Mouse (Mus musculus) Muller cell, postnatal 12 days (primary cell): ENCODE measurements at regions not wholly inside any gene's neighbourhood (a gene's known extent, or its start where the extent isn't known, plus 50 kb on each side); places are given as distances from the start of the nearest gene placed in this dataset.

Experiments
- DNase-seq: peaks from one replicate; pipeline ENCODE4 v3.0.0-alpha.2; 2015; ENCODE audit errors: inconsistent ontology term

DNA sequence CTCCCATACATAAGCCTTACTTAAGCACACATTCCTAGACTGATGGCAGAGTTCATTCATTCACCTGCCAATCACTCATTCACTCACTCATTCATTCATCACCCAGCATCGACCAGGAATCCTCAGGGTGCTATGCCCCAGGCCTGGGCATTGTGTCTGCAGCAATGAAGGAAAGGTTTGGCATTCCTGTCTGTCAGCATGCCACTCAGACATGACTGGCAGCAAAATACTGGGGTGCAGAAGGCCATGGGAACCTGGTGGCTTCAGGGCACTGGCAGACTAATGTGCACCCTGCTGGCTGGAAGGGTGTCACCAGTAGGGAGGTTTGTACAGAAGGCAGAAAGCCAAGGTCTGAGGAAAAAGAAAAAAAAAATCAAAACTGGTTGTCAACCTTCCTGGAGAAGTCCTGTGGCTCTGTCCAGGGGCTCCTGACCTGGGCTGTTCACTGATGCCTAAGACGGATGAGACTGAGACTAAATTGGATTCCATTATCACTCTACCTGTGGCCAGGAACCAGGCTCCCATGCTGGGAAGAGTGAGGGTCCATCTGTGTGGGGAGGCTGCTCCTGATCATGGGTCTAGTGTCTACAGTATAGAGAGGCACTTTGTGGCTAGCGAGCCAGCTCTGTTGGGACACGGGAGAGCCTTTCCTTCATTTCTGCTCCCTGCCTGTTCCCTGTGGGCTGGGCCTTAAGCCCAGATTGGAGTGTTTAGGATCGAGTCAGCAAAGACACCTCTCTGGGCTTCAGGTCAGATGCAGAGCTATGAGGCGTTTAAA, 104.1 kb downstream of the Cstad start:
- DNase-seq, result no peak

DNA sequence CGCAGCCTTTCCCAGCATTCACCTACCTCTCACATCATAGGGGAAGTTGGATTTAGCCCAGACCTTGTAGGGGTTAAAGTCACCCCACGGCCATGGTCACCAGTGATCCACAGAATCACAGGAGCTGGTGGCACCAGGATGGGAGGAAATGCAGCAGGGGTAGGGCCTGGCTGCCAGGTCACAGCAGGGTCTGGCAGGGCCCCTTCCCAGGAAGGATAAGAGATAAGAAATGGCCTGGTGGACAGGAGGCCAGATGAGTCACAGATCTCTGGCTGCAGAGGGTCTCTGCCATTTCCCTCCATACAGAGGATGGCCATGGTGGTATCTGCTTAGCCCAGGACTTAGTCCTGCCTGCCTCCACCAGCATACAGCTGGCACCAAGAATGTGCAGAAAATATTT, 103.0 kb downstream of the Cstad start:
- no peak for DNase-seq

DNA sequence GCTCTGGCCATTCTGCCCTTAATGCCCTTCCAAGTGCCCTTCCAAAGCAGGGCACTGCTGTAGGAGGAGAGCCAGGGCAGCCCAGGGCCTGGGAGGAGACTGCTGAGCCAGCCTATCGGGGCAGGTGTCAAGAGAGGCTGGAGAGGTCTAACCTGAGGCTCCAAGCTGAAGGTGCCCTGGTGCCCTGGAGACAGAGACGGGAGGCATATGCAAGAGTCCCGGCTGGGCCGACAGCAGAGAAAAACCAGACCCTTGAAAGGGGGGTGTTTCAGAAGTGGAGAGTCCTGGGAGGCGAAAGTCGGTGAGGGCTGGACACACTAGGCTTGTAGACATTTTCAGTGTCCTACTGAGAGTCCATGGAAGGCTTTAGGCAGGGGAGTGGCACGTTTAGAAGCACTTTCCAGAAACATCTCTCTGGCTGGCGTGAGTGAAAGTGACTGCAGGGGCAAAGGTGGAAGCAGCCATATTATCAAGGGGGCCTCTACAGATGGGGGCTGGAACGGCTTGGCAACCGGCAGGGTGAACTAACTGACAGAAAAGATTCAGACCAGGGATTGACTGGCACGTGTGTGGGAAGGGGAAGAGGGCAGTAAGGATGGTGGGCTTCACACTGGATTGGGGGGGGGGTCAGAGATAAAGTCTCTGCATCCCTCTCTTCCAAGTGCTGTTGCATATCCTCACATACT, 101.1 kb downstream of the Cstad start:
- DNase-seq, result no peak

DNA sequence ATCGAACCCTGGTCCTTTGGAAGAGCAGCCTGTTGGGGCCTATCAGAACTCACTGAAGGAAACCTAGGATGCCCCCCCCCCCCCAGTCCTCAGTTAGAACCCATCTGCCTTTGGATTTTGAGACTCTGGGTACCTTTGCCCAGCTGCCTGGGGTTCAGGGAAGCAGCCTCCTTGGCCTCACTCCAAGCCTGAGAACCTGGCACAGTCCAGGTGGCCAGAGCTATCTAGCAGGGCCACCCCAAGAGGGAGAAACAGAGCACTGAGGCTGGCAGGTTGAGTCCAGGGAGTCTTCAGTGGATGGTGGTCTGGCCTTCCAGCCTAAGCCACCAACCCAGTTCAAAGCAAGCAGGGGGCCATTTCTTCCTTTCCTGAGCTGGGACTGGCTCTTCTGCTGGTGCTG, 100.2 kb downstream of the Cstad start:
- DNase-seq, result no peak

DNA sequence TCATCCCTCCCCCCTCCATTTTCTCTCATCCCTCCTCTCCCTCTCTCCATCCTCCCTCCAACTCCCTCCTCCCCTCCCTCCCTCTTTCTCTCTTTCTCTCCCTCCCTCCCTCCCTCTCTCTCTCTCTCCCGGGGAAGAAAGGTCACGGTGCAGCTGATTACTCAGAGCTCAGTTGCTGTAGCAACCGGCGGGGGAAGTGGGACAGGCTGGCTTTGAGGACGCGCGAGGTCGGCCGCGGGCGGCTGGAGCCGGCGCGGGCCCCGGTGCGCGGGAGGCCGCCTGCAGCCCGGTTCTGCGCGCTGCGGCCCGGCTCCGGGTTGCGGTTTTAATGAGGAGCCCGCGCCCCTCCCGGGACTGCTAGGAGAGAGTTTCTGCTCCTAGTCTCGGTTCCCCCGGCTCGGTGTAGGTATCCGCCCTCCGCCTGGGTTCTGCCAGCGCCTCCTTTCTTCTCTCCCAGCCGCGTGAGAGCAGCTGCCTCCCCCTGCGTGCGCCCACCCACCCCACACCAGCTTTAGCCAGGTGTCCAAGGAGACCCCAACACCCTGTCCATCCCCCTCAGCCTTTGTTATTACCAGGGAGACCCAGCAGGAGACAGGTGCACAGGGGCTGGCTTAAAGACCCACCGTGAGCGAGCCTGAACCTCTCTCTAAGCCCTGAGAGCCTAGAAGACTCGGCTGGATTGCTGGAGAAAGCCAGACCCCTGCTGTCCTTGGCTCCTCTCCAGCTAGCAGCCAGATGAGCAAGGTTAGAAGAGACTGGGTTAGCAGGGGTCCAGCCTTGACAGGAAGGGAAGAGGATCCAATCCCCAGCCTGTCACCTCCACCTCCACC, 98.6 kb downstream of the Cstad start:
- DNase-seq, result peak; percentile 96

DNA sequence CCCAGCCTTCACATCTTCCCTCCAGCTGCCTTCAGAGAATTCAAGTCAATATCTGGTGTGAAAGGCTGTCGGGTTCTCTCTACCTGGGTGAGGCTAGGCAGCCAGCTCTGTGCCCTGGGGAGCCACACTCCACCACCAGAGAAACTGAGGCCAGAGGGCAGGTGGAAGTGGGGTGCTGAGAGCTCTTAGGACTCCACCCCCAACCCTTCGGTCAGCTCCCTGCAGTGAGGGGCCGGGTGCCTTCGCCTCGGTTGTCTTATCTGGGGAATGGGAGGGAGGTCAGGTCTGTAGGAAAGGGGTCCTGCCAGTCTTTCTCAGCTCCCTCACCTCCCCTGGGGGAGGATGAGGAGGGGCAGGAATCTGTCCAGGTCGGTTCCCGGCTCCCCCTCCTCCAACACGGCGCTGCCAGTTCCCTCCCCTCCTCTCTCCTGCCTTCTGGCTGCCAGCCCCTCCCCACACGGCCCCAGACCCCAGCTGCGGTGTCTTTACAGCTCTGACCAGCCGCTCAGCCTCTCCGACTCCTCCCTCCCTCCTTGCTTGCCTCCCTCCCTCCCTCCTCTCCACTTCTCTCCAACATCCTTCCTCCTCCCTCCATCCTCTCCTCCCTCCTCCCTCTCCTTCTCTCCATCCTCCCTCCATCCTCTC, 97.8 kb downstream of the Cstad start:
- DNase-seq, result no peak

DNA sequence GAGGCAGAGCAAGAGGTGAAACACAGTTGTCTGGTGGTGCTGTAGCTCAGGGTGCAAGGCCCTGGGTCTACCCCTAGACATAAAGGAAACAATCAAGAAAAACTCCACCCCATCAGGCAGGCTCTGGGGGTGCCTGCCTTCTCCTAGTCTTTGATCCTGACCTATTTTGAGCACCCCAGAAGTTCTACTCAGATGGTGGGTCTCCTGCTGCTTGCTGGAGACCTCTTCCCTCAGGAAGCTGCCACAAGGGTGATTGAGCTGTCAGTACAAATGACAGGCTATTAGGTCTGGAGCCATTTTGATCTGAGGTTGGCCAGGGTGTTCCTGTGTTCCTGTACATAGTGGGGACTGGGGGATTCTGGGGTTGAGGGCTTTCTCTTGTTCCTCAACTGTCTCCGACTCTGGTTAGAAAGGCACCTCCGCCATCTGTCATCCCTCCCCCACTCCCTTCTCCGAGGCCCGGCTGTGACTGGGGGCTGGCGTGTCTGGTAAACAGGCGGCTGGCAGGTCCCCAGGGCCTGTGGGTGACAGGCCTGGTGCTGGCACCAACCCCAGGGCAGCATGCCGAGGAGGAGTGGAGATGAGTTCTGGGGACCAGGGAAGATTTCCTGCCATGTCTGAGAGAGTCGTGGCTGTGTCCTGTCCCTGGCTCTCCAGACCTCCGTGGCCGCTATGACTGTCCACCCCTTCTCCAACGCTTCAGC, 97.2 kb downstream of the Cstad start:
- DNase-seq, result peak; percentile 97

DNA sequence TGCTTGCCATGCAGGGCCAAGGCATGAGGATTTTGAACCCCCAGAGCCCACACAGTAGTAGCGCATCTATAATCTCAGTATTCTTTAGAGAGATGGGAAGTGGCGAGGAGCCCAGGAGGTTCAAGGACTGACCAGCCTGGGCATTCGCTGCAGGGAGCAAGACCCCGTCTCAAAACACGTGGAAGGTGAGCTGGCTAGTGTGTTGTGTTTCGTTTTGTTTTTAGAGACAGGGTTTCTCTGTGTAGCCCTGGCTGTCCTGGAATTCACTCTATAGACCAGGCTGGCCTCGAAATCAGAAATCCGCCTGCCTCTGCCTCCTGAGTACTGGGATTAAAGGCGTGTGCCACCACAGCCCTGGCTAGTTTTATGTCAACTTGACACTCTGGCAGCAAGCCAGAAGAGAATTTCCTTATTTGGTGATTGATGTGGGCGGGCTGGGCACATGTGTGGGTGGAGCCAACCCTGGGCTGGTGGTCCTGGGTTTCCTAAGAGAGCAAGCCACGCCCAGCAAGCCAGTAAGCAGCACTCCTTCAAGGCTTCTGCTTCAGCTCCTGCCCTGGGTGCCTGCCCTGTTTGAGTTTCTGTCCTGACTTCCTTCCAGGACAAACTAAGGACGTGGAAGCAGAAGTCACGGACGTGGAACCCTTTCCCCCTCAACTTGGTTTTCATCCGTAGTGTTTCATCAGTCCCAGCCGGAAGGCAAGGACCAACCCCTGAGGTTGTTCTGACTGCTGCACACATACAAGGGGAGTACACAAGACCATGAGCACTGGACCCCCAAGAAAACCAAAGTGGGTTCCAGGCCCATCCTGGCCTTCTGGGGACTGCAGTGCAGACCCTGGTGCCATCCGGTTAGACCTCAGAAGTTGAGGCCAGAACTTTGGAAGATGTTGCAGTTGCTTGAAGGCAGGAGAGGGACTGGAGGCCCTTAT, 96.4 kb downstream of the Cstad start:
- DNase-seq, result no peak

DNA sequence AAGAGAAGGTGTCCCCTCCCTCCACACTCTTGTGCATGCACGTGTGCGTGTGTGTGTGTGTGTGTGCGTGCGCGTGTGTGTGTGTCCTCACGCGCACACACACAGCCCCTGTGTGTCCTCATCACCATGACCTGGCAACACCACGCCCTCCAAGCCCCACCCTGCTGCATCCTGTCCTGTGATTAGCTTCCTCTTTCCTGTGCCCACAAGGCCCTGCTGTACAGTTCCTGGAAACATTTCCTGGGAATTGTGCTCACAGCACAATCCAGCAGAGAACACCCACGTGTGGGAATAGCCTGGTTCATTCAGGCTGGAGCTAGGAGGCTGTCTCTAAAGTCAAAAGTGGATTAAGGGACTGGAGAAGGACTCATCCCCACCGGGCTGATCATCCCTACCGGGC, 95.5 kb downstream of the Cstad start:
- no peak for DNase-seq

DNA sequence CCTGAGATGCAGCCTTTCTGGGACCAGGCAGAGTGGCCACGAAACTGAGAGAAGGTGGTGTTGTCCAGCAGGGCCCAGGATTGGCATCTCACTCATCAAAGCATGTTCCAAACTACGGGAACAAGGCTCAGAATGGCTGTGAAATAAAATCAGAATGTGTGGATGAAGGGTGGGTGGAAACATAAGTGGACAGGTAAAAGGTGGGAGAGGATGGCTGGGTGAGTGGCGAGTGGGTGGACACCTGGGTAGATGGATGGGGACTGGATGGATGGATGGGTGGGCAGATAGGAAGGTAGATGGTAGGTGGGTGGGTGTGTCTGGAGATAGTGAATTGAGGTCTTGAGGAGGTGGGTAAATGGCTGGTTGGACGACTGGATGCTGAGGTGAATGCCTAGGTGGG, 93.6 kb downstream of the Cstad start:
- DNase-seq, result no peak

DNA sequence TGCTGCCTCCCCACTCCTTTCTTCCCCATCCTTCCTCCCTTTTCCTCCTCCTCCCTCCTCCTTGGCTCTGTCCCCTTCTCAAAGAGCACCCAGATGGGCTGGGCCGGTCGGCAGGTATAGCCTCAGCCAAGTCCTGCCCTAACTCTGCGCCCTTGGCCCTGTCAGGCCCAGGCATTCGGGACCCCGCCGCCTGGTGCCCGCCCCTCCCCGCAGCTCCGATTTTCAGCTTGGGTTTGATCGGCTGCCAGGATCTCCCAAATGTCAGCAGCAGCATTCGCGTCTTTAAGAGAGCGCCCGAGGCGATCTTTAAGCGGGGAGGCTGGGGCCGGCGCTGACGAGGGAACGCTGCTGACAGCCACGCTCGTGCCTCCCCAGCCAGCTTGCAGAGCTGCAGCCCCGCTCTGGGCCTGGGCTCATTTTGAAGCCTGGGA, 92.3 kb downstream of the Cstad start:
- DNase-seq, result no peak

DNA sequence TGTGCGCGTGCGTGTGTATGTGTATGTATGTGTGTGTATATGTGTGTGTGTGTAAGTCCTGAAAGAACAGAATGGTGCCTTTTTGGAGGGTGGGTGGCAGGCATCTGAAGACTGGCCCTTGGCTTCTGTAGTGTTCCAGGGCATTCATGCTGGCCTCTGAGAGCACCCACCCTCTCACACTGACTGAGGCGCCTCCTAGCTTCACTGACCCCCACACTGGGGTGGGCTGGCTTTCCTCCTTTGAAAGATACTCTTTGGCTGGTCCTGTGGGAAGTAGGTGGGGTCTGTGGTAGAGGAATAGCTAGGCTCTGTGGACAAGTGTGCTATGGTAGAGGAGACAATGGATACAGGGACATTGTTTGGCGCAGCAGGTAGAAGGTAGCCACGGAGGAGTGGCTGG, 91.5 kb downstream of the Cstad start:
- no peak for DNase-seq

DNA sequence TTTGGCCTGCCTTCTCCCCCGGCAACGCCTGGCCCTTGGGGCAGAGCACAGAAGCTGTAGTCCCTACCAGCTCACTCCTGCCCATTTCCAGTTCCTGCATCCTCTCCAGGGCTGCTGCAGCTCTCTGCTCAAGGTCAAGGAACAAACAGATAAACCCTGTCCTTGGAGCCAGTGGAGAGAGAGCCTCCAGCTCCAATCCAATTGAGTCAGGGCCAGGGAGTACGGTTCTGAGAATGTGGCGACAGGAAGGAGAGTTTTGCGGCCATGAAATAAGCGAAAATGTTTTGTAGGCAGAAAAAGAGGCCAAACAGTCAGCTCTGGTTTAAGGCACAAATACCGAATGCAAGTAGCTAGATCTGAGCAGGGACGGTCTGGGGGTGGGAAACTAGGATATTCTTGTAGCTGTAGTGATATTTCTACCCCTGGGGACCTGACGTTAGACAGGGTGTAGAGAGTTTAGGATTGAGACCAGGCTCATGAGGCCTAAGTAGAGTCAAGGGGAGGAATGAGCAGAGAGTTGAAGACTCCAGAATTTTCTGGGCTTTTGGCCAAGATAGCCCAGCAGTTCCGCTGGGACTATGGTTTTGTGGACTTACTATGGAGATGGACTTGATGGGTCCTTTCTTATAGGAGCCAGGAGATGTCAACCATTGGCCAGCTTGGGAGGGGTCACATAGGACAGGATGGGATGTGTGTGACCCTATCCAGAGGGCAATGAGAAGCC, 90.5 kb downstream of the Cstad start:
- no peak for DNase-seq

DNA sequence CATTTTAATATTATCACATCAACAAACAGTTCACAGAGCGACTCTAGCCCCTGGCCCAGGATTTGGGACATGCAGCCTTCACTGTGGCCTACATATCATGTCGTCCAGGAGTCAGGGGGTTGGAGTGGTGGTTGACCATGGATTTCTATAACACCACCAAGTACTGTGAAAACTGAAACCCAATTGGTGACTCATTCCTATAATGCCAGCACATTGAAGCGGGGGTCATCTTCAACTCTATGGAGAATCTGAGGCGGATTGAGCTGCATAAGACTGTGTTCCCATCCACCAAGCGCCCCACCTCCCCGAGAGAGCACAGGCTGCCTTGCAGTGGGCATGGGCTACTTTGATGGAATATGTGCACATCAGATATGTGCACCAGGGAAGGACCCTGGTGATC, 89.6 kb downstream of the Cstad start:
- no peak for DNase-seq

DNA sequence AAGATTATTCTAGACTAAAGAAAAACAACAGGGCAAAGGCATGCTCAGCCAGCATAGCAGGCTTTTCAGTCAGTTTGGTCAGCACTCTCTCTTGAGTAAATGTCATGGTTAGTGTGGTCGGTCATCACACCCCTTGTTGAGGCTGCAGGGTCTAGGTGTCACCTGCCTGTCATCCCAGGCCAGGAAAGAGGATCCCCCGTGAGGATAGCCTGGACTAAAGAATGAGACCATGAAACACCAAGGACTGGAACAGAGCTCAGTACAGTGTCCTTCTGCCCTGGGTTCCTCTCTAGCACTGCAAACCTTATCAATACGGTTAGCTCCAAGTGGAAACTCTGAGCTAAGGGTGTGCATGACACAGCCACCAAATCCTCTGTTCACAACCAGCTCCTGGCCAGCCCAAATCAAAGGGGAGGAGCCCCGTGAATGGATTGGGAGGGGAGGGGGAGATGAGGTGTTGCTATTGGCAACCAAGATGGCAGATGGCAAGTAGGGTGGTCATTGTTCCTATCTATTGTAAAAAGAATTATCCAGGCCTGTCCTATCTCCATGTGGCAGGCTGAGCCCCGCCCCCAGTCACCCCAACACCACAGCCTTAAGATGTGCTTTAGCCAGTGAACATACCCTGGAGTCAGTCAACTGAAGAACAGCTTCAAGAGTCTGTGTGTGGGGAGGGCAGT, 87.4 kb downstream of the Cstad start:
- no peak for DNase-seq

DNA sequence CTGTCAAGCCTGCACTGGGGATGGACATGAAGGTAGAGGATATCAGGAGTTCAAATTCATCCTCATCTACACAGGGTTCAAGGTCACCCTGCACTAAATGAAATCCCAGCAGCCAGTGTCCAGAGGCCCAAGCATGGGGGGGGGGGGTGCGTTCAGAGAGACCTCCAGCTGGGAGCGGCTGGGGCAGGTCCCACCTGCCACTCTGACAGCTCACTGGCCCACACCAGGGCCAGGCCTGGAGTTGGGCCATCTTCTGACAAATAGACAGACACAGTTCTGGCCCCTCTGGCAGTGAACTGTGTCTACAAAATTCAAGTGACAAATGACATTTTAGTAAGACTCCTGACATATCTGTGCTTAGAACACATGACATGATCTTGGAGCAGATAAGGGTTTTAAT, 86.8 kb downstream of the Cstad start:
- DNase-seq, result no peak

DNA sequence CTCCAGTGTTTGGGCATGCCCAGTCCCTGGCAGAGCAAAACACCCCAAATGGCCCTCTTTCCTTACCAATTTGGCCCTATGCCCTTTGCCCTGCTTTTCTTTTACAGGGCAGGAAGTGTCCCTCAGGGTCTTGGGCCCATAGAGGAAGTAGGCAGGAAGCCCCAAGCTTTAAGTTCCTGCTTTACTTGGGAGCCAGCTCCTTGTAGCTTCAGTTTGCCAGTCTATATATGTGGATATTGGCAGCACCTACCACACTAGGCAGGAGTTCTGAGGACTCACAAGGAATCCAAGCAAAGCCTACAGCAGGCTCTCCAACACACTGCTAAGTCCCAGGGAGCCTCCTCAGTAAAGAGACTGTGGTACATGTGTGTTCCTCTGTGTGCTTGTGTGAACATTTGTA, 84.2 kb downstream of the Cstad start:
- no peak for DNase-seq

DNA sequence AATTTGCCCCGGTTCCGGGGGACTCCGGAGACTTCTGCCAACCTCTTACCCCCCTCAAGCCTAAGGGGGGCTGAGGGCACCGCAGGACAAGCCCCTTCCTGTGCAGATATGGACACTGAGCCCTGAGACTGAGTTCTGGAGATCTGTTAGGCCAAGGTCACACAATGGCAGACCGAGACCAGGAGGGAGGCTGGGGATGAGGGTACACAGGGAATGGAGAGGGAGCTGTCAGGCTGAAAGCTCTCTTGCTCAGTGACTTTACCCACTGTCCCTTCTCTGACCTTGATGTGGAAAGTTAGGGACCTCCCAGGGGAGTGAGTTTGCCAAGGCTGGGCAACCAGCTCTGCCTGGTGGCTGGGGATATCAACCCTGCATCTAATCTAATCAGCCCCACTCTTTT, 82.7 kb downstream of the Cstad start:
- no peak for DNase-seq

DNA sequence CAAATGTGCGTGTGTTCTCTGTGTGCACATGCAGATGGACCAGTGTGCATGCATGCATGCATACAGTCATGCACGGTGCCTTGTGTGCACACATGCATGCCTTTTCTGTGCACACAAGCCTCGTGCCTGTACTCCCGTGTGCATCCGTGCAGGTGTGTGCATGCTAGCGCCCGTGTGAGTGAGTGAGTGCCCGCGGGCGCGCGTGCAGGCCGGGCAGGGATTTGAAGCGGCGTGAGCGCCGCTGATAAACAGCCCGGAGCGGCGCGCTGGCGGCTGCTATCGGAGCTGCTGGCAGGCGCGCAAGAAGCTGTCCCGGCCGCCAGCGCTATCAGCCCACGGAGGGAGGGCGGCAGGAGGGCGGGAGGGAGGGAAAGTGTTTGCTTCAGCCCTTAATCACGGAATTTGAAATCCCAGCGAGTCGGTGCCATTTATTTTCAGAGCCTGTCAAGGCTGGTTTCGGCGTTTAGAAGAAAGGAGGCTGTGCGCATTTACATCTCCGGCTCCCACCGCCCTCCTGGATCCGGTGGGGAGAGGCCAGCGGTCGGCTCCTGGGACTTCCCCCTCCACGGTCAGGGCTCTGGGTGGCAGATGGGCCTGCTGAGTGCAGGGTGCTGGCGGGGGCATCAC, 82.1 kb downstream of the Cstad start:
- DNase-seq, result peak; percentile 68
